Mouse (Mus musculus) adrenal gland, postnatal 4 days (tissue): Measurements from ENCODE around the gene Npas3. TPM values are rescaled to one million over a fixed set of nuclear protein-coding genes. Genes with fewer than 3 reads are reported as not detected.
A peak's percentile ranks its signal among the peaks of the same experiment; 100 is the strongest.

ENCODE experiments used
- DNase-seq, 2 experiments: peaks; one replicate each; pipeline ENCODE4 v3.0.0; 2021 to 2022; ENCODE audit warnings: low spot score in 2 of 2, mixed read lengths in 2 of 2
- total RNA-seq, 2 experiments: library from RNA; stranded (reverse); gene quantifications; 2 replicates each; pipeline ENCODE4 v1.2.3; 2021

Gene Npas3
- total RNA-seq, 2 experiments from 2014 or later = 3.4 to 5.0 TPM

DNA sequence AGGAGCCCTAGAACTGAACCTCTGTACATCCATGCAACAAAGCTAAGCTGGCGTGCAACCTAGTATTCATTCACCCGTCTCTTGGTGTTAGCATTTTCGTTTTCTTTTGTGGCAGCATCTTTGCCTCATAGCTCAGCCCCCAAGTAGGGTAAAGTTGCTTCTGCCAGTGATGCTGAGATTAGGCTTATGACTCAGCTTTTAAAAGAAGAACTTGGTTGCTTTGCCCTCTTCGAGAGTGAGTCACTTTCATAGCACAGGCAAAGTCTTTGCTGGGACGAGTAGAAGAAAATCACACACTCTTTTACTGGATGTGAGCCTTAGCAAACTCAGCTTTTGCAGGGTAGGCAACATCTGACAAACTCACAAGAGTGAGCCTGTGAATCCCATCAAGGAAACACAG is 332.7 kb downstream of the Npas3 start:
- no peak for DNase-seq

DNA sequence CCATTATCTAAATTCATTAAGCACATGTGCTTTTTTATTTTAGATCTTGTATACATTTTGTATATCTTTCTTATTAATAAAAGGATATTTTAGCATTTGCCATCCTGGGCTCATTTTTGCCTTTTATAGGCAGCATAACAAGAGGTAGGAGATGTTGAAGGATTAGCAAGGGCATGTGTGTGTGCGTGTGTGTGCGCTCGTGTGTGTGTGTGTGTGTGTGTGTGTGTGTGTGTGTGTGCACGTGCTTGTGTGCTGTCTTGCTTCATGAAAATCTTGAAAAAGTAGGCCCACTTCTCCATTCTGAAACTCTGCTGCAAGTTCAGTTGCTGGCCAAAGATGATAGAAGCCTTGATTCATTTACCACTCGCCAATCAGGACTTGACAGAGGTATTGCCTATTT is 338.8 kb downstream of the Npas3 start:
- no peak for DNase-seq

DNA sequence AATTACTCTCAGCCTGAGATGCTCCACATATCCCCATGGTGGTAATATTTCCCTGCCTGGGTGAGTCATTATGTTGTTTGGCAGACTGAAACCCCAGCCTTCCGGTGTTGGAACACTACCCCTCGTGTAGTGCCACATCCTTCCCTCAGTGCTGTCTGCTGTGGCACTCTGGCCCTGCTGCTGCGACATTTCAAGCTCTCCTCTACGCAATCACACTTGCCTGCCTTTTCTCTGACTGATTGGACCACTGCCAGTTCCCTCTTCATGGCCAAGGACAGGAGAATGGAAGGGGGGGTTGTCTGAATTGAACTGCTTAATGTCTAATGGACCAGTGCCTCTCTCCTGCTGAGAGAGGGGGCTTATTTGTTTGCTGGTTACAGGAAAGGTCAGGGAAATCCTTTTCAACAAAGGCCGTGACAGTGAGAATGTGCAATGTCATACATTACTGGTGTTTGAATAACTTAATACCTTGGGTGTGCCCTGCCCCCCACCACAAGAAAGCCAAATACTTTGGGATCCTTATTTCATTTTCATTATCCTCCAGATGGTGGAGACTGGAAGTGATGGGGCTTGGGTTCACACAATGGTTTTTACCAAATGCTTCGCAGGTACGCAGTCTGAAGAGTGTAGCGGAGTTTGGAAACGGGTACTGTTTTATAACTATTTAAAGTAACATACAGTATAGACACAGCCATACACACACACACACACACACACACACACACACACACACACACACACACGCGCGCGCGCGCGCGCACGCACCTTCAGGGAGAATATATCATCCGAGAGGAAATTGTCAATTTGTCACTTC is 339.4 kb downstream of the Npas3 start:
- peak; percentile 7 to 44 for DNase-seq

DNA sequence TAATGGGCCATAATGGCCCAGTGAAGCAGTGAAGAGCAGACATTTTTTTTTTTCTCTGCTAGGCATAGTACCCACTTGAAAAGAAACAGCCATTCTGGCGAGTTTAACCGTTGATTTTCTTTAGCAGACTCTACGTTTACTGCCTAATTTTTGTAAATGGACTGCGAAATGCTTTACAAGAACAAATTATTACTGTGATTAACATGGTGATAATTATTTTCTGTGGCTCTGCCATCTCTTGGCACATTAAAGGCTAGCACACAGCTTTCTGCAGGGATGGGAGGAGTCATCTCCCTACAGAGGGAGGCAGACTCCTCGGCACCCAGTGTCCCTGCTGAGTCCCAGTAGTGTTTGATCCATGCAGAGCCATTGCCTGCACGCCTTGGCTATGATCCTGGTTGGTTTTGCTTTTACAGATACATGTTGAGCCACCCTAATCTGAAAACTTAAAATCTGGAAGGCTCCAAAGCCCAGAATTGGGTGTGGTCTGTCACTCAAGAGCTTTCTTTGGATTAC is 341.0 kb downstream of the Npas3 start:
- no peak for DNase-seq

DNA sequence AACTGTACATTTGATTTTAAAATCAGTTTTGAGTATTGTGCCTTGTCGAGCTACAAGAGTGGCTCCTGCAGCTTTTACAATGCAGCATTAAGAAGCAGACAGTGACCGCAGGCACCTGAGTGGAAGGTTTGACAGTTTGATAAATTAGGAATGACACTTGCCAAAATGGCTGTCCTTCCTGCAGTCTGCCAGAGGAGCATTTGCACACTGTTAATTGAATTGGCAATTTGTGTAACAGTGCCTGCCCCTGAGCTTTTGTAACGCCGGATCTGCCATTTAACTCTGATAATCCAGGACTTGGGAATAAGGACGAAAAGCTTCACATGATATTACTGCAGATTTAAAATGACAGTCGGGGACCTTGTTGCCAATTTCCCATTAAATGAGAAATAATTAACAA is 357.2 kb downstream of the Npas3 start:
- DNase-seq = no peak

DNA sequence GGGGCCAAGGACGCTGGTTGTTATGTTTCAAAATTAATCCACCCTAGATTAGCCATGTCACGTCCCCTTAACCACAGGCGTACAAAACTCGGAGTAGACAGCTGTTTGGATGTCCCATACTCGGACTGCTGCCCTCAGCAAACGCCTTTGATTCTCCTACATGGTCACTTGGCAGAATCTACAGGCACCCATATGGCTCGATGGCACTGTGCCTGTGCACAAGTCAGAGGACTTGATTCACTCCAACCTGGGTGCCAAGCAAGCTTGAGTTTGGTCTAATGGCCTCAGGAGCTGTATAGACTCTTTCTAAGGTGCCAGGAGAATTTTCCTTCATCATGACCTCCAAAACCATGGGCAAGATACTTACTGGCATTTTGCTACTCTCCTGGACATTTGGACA is 363.6 kb downstream of the Npas3 start:
- DNase-seq = no peak

DNA sequence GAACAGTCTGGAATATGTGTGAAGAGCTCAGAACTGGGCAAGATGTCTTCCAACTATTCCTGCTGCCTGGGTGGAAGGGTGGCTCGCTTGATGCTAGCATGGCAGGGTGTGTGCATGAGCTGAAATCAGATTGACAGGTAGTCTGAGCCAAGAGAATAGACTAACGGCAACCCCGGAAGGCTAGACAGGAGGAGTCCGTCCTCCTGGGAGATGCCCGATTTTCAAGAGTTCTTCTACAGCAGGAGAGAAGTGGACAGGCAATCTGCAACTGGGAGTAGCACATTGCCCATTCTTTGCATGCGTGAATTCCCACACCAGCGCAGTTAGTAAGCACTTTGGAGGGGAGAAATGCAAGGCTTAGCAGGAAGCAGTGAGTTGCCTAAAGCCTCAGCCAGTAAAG is 372.8 kb downstream of the Npas3 start:
- no peak for DNase-seq

DNA sequence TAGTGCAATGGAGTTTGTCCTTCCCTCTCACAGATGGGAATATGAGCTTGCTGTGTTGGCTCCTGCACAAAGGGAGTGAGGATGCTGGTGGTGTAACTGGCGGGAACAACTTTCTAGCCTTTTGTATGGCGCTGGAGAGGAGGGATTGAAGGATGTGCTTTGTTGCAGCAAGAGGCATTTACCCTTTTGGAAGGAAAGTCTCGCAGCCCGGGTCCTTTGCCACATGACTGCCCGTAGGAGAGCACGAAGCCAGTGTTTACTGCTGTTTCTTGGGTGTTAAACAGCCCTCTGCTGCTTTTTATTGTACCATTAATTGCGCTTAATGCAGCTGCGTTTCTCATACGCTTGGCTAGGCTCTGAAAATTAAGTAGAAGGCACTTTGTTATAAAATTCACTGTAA is 375.3 kb downstream of the Npas3 start:
- DNase-seq = no peak

DNA sequence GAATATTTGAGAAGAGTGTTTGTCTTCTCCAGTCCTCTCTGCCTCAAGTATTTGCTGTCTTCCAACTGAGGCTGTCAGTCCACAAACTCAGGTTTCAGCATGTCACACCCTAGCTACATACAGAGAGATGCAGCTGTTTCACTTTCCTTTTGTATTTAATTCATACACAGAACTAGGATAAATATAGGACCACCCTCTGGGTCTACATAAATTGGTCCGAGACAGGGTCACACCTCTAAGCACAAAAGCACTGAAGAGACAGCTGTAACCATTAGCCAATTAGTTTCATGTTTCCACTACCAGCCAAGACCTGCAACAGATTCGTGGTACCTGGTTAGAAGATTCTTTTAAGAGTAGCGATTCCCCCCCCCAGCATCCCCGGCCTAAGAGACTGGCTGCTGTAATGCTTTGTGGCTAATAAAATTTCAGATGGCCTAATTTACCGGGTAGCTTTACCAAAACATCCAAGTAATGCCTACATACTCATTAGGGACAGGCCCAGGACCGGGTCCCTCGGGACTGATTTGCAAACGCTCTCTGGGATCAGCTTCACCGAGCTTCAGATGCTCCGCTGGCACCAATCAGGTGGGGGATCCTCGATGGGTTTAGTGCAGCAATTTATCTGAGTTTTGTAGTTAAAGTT is 376.0 kb downstream of the Npas3 start:
- no peak for DNase-seq

DNA sequence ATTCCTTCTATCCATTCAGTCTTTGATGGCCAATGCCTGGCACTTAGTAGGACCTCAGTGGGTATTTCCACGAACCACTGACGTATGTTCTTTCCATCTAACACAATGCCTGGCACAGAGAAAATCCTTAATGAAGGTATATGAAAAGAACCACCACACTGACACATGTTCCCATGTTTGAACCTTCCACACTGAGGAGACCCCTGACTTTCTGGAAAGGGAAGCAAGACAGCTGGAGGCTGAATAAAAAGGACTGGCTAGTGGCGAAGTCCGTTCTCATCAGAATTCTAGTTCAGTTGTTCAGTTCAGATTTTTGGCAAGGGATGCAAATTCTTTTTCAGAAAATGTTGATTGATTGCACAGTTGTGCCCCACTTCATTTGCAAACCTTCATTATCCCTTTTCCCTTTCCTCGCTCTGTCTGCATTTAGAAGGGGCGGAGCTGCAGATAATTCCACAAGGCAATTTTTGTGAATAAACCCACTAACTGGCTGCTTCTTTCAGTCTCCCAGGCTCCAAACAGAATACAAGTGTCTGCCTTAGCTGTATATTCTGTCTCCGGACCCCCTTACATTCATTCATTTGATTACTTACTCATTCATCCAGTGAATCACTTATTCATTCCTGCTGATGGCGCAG is 381.1 kb downstream of the Npas3 start:
- no peak for DNase-seq

DNA sequence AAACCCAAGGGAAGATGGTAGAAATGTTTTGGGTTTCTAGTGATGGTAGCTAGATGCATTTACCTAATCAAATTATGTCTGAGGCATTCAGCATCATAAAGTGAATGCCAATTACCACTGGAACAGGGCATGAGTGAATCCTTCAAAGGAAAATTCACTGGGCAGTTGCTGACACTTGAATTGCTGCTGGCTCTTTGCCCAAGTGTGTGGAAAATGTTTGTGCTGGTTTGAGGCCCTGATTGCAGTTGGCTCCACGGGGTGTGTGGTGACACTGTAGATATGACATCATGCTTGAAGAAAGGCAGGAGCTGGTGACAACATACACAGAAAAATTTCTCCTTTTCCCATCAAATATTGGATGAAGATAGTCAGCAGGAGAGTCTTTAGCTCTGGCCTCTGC is 382.1 kb downstream of the Npas3 start:
- DNase-seq = no peak

DNA sequence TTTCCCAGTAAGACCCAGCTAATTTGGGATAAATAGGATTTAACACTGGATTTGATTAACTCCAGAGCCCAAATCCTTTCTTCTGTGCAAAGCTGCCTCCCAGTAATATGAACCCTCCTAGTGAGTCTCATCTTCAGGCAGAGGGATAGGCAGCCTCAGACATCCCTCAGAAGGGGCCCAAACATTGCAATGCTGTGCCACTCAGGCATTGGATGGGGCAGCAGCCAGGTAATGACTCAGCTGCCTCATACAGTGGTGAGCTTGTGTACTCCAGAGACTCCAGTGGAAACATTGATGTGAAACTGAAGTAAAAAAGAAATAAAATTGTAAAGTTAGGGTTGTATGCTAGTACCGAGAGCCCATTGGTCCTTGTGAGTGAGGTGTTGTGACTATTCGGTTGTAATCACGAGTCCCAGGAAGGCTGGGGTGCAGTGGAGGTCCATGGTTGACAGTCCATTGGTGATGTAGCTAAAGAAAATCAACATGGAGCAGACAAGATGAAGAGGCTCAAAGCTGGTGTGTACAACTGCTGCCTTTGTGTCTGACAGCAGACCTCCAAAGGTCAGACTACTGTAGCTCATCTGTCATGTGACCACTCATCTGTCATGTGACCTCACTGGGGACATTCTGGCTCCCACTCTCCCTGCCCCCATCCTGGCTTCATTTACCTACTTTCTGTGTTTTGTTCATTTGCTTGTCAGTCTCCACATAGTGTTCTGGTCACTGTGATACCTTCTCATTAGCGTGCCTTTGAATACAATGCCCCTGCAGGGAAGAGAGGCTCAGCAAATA is 383.0 kb downstream of the Npas3 start:
- DNase-seq = no peak

DNA sequence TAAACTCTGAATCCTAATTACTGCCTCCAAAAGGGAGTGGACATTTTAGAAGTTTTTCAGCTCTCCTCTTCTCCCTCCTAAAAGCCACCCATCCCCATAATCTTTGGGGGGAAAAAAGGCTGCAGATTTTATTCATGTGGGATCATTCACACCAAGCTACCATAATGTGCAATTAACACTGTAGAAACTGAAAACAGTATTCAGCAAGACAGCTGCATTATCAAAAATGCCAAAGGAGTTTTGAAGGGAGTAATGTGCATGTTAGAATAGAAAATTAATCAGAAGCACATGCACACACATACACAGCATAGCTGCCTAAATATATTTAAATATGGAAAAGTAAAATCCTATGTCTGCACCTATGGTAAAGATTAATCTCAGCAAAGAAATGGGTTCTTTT is 390.1 kb downstream of the Npas3 start:
- DNase-seq = no peak

DNA sequence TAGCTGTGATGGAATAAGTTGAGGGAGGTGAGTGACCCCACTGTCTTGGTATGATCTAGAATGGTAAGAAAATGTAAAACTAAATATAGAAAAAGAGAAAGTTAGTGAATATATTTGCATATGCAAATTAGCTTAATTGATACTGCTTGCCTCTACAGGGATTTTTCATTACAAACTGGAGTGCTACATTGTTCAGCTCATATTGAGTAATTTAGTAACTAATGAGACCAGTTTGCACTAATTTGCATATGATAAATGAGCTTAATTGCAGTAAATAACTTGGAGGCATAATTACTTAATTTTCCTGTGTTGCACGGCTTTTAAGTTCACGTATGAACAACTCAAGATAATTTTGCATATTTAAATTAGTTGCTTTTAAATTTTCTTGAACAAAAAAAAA is 398.8 kb downstream of the Npas3 start:
- no peak for DNase-seq

DNA sequence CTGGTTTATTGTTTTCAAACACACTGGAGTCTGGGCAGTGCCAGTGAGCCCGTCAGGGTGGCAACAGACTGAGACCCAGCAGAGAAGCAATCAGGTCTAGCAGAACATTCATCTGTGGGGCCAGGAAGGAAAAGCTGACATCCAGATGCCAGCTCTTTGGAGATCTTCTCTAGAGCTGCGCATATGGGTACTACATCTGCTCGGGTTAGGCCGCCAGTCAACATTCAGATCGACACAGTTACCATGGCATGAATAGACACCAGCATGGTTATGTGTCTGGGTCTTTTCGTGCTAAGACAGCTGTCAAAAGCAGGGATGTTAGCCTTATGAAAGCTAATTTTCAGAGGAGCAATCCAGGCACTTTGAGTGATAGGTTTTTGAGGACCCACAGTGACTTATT is 407.8 kb downstream of the Npas3 start:
- no peak for DNase-seq

DNA sequence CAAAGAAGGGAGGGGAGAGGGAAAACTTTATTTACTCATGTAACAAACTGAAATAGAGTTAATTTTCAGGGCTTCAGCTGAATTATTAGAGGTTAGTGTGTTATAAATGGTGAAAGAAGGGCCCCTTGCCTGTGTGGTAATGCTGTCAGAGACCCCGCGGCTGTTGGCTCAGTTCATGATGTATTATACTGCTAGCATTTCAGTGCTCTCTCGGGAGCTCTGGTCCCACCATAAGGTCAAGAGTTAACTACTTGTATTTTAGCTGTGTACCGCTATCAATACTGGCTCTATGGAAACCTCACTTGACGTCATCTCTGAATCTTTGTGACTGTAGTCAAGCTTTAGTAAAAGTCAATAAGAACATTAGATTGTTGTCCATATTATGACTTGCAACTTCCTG is 415.6 kb downstream of the Npas3 start:
- no peak for DNase-seq

DNA sequence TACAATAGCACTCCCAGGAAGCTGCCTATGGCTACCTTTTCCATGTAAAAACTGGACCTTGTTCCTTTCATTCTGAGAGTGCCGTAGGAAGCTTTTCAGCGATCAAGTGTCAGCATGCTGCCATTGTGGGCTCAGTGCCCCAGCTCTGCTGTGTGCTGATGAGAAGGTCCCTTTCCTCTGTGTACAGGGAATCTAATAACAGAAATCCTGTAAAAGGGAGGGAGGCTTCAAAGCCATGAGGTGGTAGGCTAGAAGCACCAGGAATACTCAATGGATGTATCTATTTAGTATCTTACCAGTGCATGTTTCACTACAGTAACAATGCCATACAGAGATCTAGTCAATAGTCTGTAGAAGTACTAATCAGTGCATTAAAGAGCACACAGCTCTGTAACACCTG is 423.4 kb downstream of the Npas3 start:
- no peak for DNase-seq

DNA sequence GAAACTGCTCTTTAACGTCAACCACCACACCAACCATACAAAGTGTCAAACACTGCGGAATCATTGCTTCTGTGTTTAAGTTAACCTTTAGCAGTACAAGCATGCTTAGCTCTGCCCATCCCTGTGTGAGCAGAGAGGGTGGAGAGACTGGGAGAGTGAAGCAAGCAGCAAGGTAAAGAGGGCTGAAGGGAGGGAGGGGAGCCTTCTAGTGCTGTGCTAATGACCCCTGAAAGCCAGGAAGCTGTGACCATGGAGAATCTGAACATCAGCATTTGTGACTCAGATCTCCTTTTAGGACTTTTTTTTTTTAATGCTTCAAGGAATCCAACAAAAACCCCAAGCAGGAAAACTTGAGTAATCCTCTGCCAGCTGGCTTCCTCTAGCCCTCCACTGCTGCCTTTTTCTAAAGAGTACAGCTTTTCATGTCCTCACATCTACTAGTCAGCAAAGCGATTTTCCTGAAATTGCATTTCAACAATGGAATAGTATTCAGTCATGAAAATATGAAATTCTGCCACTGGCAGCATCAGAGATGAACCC is 428.7 kb downstream of the Npas3 start:
- no peak for DNase-seq

DNA sequence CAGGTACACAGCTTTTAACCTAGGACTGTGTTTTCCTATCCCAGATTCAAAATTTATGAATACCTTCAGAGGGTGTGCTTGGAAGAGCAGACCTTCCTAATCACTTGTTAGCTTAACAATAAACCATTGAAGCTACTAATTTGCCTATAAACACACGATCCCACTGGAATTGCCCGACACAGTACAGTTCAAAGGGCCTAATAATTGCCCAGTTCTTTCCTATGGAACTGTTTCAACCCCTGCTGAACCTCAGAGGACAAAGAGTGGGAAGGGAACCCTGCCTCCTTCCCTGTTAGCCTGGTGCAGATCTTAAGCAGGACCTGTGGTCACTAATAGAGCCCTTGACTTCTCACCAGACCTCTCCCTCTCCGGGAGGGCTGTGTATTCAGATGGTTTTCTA is 429.7 kb downstream of the Npas3 start:
- no peak for DNase-seq

DNA sequence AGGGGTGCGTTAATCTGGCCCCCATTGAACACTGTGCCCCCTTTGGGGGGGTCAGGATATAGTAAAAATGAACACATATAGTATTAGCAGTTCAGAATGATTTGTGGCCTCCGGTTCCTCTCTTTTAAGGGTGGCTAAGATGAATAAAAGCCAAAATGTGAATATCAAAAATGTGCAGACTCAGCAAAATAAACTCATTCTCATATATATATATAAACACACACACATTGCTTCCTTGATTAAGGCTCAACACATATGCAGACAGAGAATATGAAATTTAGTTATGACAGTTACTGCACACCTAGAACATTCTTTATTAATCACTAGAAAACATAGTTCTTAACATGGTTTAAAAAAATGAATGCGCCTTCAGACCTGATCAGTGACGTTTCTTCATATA is 430.7 kb downstream of the Npas3 start:
- no peak for DNase-seq

DNA sequence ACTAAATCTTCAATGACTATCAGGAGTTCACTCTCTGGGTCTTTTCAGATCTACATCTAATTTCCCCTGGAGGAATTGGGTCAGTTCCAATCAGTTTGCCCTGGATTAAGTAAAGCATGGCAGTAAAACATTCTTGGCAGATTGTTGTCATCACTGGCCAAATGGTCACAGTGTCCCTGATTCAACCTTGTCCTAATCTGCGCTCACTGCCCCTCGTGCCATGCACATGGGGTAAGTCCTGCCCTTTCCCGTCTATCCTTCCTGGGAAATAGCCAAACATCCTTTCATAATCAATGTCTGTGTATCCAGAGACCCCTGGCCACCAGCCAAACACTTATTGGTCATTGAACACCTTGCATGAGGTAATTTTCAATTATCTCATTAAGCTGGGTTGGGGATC is 432.0 kb downstream of the Npas3 start:
- DNase-seq = peak in 1 of 2 experiments; percentile 14
